Mouse (Mus musculus): Measurements from ENCODE around the gene Itgb6.

GRCm38 (mm10) chr2:60674413-60674812 is 48.0 kb downstream of the Itgb6 start:
- TF ChIP-seq POLR2A (IDR thresholded peaks at IDR 0.05; ENCODE audit: low read depth, low read length) (no peak), CTCF (IDR thresholded peaks at IDR 0.05; ENCODE audit: extremely low read depth, insufficient read depth, insufficient read length, insufficient replicate concordance) (no peak)

Data from spleen, adult 2 months (tissue).